Mouse (Mus musculus) myocyte (in vitro differentiated cells): ENCODE measurements at regions not wholly inside any gene's neighbourhood (a gene's known extent, or its start where the extent isn't known, plus 50 kb on each side); places are given as distances from the start of the nearest gene placed in this dataset.

Experiments used
- MYOD1 ChIP-seq, 3 experiments: IDR thresholded peaks; one replicate each; pipeline ENCODE4 v1.6.1; 2011; ENCODE audit warnings: control low read depth in 2 of 3, low read depth in 2 of 3, mild to moderate bottlenecking in 2 of 3, moderate library complexity in 1 of 3; ENCODE audit not compliant: insufficient read length in 2 of 3, control insufficient read depth in 1 of 3
- TCF12 ChIP-seq: IDR thresholded peaks from one replicate; pipeline ENCODE4 v1.6.1; 2011; ENCODE audit warnings: mild to moderate bottlenecking, control low read depth; ENCODE audit not compliant: poor library complexity, insufficient read depth, severe bottlenecking

- TF ChIP-seq MYOD1 (IDR thresholded peaks at IDR 0.05; ENCODE audit: control insufficient read depth in 1 of 3, insufficient read length in 2 of 3, low read depth in 2 of 3) (no peak), TCF12 (no peak)
Measured at GRCm38 (mm10) chr5:103293953-103294352, 82.8 kb upstream of the Mapk10 start.
